Mouse (Mus musculus): ENCODE measurements around the gene Supt5.
A peak's percentile ranks its signal among the peaks of the same experiment; 100 is the strongest.

Supt5 gene

DNA sequence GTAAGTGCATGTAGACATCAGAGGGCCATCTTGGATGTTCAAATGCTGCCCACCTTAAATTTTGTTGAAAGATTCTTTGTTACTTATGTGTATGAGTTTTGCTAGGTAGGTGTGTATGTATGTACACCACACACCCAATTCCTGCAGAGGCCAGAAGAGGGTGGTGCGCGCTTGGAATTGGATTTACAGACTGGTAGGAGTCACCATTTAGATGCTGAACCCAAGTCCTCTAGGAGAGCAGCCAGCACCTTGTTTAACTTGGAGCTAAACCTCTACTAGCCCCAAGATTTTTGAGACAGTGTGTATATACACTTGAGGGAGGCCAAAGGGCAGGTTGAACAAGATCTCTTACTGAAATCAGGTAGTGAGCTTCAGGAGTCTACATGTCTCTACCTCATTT, 14.7 kb upstream of the Supt5 start:
- no peak for DNase-seq (ENCODE audit: low spot score in 2 of 2)

DNA sequence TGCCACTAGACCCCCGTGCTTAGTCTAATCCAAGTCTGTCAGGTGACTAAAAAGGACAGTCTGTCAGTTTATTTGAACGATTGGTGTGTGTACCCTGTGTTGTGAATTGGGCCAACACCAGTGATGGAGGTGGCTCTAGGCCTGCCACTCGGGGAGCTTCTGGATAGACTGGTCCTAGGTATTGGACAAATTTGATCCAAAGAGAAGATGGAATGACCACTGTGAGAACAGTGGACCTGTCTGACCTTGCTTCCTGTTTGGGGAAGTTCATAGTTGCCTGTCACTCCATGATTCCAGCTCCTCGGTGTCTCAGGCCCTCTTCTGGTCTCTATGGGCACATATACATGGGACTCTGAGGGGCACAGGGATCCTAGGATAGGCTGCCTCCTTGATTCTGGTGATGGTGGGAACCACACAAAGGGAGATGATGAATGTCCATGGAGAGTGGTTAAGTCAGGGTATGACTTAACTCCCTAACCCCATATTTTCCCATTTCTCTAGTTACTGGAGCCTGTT, 13.2 kb upstream of the Supt5 start:
- no peak for DNase-seq (ENCODE audit: low spot score in 2 of 2)

DNA sequence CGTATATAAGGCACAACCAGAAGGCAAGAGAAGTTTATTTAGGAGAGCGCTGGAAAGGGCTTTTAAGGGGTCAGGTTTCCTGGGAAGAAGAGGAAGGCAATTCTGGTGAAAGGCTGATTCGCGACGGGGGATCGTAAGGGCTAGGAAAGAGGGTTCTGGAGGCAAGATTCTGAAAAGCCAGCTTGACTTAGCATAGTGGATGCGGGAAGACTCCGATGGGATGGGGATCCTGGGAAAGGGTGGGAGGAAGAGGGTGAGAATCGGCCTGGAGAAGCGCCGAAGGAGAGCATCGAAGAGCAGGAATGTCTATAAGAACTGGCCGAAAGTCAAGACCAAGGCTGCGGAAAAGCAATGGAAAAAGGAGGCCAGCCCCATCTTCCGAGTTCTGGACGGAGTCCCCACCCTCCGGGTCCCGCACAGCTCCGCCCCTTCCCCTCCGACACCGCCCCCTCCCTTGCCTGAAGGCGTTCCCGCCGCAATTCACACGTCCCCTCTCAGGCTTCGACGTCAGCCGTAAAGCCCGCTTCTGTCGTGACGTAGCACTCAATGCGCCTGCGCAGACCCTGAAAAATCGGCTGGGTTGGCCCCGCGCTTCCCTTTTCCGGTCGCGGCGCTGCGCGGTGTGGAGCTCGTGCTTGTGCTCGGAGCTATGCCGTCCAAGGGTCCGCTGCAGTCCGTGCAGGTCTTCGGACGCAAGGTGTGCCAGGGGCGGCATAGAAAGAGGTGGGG, 11.8 kb upstream of the Supt5 start, which contains the start of gene Rps16:
Rps16 (plus strand) TSS at position 498 of the 729 bp plus-strand sequence.
- DNase-seq (ENCODE audit: low spot score in 2 of 2) = peak; percentile 98 to 99

DNA sequence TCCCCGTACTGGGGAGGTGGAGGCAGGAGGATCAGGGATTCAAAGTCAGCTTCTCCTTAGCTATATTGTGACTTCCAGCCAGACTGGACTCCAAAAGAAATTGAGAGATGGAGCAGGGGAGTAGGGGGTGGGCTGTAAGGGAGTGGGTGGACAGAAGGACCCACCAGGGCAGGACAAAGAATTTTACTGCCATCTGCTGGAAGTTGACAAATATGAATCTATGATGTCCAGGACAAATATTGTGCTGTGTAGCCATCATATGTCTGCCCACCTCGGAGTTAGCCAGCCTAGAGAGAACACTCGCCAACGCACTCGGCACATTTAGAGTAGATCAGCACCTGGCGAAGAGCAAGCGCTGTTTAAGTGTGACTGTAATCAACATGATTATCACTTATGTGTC, 10.1 kb upstream of the Supt5 start:
- no peak for DNase-seq (ENCODE audit: low spot score in 2 of 2)

DNA sequence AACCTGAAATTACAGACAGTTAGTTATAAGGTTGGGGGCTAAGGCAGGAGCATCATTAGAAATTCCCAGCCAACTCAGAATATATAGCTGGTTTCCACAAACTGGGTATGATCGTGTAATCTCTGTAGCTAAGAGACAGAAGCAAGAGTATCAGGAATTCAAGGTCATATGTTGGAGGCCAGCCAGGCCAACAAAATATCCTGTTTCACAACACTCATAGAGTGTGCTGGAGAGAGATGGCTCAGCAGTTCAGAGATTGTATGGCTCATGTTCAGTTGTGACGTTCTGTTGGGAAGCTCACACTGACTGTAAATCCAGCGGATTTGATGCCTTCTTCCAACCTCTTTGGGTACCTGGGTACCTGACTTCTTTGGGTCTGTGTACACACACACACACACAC, 9.2 kb upstream of the Supt5 start:
- no peak for DNase-seq (ENCODE audit: low spot score in 2 of 2)

DNA sequence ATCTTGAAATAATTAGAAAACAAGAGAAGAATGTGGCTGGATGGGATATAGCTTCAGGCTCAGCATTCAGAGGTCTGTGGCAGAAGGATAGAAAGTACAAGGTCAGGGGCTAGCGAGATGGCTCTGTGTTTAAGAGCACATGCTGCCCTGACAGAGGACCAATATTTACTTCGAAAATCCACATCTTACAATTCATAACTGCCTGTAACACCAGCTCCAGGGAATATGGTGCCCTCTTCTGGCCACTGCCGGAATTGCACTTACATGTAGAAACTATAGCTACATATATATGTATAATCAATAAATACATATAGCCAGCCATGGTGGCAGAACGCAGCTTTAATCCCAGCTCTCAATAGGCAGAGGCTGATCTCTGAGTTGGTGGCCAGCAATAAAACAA, 6.1 kb upstream of the Supt5 start:
- peak; percentile 50 to 63 for DNase-seq (ENCODE audit: low spot score in 2 of 2)

DNA sequence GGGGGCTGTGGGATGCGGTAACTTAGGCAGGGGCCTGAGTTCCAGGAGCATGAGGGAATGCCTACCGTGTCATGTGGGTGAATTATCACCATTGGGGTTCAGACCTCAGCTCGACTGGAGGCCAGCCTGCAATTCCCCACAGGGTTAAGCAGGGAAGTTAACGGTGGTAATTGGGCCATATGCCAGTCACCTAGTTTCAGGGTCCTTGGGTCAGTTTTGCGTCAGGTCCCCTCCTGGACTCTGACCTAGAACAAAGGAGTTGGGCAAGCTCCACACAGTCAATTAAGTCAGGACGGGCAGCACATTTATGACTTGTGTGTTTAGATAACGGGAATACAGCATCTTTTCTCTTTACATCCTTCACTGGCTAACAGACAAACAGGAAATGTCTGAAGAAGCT, 2.8 kb upstream of the Supt5 start:
- no peak for DNase-seq (ENCODE audit: low spot score in 2 of 2)

DNA sequence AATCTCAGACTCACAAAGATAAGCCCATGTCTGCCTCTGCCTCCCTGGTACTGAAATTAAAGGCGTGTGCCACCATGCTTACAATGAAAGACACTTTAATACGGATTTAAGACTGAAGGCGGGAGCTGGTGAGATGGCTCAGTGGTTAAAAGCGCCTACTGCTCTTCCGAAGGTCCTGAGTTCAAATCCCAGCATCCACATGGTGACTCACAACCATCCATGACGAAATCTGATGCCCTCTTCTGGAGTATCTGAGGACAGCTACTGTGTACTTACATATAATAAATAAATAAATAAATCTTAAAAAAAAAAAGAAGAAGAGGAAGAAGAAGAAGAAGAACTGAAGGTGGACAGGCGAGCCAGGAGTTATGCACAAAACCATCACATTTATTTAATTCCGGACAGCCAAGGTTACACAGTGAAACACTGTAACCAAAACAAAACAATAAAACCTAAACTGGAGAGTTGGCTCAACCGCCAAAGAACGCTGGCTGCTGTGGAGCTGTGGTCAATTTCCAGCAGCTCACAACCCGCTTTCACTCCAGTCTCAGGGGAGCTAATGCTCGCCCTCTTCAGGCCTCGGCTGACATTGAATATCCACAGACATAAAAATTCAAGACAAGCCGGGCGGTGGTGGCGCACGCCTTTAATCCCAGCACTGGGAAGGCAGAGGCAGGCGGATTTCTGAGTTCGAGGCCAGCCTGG, 819 bp upstream of the Supt5 start:
- DNase-seq (ENCODE audit: low spot score in 2 of 2) = peak in 1 of 2 experiments; percentile 19

DNA sequence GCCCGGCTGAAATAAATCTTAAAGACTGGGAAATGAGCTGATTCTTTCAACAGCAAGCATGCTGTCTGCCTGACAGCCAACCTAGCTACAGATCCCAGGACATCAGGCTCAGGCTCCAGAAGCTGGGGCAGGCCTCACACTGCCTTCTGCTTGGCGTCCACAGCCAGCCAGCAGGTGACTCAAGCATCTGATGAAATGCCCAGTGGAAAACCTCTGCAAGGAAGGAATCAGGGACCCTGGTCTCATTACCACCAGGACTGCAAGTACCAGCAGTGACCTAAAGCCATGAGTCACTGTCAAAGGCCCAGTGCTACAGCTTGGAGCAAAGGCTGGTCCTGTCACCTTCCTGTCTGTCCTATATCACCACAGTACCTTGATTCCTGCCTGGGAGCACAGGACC, 3.1 kb downstream of the Supt5 start:
- no peak for DNase-seq (ENCODE audit: low spot score in 2 of 2)

DNA sequence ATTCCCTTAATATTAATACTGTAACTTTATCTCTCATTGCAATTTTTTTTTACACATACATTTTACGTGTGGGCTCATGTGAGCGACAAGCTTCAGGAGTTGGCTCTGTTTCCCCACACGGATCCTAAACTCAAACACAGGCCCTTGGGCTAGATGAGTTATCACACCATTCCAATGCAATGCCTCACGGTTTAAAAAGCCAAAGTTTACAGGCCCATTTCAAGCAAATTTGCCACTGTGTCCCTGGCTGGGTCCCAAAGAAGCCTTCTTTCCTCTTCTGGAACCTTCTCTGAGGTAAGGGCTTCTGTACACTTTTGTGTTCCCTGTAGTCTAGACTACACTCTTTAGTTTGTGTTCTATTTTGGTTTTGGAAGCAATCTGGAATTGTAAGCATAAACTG, 4.0 kb downstream of the Supt5 start:
- no peak for DNase-seq (ENCODE audit: low spot score in 2 of 2)

DNA sequence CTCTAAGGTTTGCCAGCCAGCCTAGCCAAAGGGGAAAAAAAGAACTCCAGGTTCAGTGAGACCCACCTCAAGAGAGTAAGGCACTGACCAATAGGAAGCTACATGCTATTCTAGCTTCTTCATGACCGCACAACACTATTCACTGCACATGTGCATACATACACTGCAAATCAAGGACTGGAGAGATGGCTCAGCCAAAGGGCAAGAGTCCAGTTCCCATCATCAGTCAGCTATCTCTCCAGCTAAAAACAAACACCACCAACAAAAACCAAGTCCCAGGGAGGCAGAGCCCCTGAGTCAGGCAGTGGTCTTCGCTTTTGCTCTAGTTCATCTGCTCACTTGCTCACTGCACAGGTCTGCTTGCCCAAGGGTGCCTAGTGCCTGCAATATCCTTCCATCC, 10.3 kb downstream of the Supt5 start:
- DNase-seq (ENCODE audit: low spot score in 2 of 2) = no peak

DNA sequence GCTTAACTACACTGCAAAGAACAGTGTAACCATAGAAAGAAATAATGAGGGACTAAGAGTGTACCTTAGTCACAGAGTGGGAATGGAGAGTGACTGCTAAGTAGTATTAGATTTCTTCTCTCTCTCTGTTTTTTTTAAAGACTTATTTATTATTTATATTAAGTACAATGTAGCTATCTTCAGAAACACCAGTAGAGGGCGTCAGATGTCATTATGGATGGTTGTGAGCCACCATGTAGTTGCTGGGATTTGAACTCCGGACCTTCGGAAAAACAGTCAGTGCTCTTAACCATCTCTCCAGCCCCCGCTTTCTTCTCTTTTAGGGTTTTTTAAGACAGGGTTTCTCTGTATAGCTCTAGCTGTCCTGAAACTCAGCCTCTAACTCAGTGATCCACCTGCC, 12.1 kb downstream of the Supt5 start:
- no peak for DNase-seq (ENCODE audit: low spot score in 2 of 2)

DNA sequence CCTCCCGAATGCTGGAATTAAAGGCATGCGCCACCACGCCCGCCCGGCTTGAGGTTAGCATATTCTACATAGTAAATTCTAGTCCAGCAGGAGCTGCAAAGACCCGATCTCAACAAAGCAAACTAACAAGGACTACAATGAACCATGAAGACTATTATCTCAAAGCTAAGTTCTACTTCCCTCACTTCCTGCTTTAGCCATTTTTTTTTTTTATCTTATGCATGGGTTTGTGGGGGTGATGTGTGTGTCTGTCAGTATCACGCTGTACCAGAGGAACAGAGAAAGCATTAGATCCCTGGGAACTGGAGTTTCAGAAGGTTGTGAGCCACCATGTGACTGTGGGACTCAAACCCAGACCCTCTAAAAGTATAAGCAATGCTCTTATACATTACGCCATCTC, 13.3 kb downstream of the Supt5 start:
- DNase-seq (ENCODE audit: low spot score in 2 of 2) = no peak

DNA sequence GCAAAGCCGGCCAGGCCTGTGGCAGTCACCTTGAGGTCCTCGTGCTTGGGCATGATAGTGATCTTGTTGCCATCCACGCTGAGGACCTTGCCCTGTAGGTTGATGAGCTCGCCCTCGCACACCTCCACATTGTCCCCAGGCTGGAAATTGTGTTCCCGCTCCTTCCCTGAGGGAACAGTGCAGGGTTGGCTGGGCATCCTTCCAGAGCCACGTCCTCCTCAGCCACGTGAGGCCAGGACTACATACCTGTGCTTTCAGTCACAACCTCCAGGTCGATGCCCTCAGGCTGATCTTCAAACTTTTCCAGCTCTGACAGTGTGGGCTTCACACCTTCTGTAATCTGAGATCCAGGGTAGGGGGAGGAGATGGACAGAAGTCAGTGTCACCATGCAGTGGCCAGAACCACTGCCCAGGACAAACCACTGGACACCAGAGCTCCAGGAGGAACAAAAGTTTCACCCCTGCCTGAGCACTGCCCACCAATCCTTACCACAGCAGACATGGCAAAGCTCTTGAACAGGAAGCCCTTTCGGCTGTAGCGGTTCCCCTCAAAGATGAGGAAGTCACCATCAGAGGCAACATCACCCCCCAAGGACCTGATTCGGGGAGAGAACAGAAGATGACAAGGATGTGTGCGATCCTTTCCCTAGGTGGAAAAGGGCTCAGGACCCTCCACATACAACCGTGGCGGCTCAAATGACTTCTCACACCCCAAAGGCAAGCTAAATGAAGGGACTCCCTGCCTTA, 16.4 kb downstream of the Supt5 start:
- no peak for DNase-seq (ENCODE audit: low spot score in 2 of 2)

DNA sequence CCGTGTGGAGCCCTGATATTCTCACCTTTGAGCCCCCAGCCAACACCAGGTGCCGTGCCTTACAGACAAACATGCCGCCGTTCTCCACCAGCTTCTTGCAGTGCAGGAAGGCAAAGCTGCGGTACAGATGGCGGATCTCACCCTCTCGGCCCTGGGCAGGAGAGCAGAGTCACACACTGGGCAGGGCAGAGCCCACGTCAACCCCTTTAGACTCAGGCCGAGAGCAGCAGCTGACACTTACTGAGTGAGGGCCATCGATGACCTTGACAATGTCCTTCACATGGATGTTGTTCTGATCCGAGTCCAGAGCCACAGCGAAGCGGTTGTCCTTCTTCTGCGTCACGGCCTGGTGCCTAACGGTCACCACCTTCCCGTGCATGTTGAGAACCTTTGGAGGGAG, 19.8 kb downstream of the Supt5 start:
- no peak for DNase-seq (ENCODE audit: low spot score in 2 of 2)

DNA sequence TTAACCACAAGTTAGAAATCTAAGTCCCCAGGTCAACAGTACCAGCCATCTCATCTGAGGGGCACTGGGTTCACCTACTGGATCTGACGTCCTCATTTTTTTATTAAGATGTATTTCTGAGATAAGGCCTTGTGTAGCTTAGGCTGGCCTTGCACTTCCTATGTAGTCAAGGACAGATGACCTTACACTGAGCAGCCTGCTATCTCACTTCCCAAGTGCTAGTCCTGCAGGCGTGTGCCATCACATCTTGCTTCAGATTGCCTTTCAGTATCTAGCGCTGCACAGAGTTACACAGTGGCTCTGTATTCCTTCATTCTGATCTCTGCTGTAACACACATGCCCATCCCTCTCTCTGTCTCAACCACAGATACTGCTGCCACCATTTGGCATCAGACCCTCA, 20.5 kb downstream of the Supt5 start:
- no peak for DNase-seq (ENCODE audit: low spot score in 2 of 2)

DNA sequence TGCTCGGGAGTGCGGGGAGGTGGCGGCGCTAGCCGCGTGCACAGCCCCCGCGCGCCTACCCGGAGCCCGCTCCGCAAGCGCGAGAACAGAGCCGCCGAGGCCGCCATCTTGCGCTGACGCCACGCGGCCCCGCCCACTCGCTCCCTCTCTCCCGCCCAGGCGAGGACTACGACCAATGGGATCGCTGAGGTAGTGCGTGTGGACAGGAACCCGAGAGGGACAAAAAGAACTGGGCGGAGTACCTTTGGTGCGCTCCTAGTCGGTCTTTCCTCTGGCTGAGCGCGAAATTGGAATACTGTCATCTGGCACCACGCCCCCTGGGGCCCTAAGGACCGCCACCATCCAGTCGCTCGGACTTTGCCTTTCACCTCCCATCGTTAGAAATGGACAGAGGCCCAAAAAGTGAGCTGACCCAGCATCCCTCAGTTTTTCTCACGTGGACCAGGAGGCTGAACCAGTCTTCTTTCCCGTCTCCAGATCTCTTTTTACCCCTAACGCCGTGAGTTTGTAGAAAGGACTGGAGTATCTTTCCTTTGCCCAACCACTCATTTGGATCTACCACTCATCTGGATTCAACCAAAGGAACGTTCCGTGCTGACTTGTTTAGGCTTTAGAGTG, 26.5 kb downstream of the Supt5 start, which contains the start of gene Timm50:
Timm50 (minus strand) TSS at position 147 of the 618 bp plus-strand sequence.
- peak; percentile 99 to 100 for DNase-seq (ENCODE audit: low spot score in 2 of 2)

DNA sequence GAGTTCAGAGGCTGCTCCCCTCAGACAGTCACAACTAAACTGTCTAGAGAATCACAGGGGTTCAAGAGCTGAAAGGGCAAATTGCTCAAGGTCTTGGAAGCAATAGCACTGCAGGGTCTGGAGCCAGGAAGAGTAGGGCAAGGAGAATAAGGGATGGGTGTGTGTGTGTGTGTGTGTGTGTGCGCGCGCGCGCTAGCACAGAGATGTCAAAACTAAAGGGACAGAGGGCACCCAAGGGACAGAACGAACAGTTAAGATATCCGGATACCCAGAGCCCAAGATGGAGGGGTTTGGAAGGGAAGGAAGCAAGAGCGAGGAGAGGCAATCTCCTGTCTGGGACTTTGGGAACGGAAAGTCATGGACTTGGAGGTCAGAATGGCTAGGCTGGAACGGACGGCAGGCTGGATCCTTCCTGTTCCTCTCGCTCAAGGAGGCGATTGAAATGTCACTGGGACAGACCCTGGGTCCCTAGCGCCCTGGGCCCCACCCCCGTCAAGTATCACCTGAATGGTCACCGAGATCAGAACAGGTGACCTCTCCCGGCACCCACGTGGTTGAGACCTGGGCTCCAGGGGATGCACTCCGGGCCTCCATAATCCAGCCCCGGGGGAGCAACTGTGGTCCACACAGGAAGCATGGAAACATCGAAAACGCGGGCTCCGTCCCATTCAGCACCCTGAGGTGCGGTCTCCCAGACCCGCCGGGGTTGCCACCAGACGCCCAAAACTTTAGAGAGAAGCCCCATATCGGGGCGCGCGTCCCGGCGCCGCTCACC, 27.2 kb downstream of the Supt5 start:
- no peak for DNase-seq (ENCODE audit: low spot score in 2 of 2)

DNA sequence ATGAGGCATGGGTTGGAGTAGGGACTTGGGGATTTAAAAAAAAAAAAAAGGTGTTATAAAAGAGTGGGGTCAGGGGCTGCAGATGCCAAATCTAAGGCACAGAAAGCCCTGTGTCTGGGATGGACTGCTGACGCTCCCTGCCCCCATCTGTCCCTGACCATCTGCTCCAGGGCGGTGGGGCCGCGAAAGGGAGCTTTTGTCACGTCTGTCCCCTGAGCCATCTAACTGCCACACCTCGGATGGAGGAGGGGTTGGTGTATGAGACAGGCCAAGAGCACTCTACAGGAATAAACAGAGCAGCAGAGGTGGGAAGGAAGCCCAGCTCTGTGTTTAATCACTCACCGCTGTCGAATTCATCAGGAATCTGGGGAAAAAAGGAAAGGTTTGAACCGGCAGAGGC, 28.8 kb downstream of the Supt5 start:
- no peak for DNase-seq (ENCODE audit: low spot score in 2 of 2)

DNA sequence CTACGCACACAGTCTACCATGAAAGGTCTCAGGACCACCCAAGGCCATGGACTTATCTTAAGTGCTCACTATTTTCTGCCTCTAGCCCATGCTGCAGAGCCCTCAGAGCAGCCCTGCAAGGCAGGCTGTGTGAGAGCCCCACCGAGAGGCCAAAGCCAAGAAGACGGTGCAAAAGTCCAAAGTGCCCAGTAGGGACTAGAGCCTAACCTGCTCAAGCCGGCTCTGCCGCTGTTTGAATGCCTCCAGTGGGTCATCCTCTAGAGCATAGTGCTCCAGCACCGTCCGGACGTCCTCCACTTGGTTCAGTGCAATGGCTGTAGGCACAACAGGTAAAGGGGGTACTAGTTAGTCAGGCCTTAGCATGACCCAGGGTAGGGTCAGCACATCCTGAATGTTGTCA, 32.3 kb downstream of the Supt5 start:
- DNase-seq (ENCODE audit: low spot score in 2 of 2) = no peak

DNA sequence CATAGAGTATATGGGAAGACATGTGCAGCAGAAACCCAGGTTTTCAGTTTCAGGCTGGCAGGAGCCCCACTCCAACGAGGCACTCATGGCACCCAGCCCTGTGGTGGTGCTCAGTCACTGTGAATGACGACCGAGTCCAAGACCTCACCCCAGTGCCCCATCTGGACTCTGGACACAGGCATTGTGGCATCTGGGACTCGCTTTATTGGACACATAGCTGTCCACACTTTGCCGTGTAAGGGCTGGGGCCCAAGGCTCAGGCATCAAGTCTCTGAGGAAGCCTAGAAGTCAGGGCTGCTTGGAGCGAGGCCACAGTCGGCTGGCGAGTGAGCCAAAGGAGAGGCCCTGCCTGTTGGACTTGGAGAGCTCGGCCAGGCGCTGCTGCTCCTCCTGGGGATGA, 32.9 kb downstream of the Supt5 start:
- DNase-seq (ENCODE audit: low spot score in 2 of 2) = no peak

Data from frontal cortex, postnatal 36 days (tissue).